Mouse (Mus musculus): ENCODE data around the gene Igsf11. TPM values are rescaled to one million over a fixed set of nuclear protein-coding genes. Genes with fewer than 3 reads are reported as not detected.
A peak's percentile ranks its signal among the peaks of the same experiment; 100 is the strongest.

Igsf11 gene
- polyA plus RNA-seq, 1 experiment from 2014 or later: 1.6 TPM

GRCm38 (mm10) chr16:38943706-38944550, 51.5 kb downstream of the Igsf11 start:
- no peak overlapping the region for H3K9ac ChIP-seq (replicated peaks; ENCODE audit: low read depth, low read length)
- WGBS: 38% methylated on average over 5 of the region's 5 CpGs
- H3K9me3 ChIP-seq (ENCODE audit: control insufficient read depth, low read depth, low read length): no peaks in the 10 kb centered on the region
- H3K4me2 ChIP-seq (replicated peaks; ENCODE audit: low read depth, low read length): no peak overlapping the region
- H3K36me3 ChIP-seq (ENCODE audit: control insufficient read depth, insufficient read depth, low read length): no peaks in the 10 kb centered on the region
- no peaks in the 10 kb centered on the region for H3K27me3 ChIP-seq (ENCODE audit: control insufficient read depth, insufficient read depth, low read length)
- no peak for ATAC-seq (ENCODE audit: insufficient number of reproducible peaks, insufficient read depth, low FRiP score, low read depth)
- H3K4me3 ChIP-seq (ENCODE audit: low read depth, low read length): no peak overlapping the region
- no peak overlapping the region for H3K27ac ChIP-seq (ENCODE audit: low read length)
- H3K4me1 ChIP-seq (ENCODE audit: control insufficient read depth, insufficient read depth, low read length): no peaks in the 10 kb centered on the region

DNA sequence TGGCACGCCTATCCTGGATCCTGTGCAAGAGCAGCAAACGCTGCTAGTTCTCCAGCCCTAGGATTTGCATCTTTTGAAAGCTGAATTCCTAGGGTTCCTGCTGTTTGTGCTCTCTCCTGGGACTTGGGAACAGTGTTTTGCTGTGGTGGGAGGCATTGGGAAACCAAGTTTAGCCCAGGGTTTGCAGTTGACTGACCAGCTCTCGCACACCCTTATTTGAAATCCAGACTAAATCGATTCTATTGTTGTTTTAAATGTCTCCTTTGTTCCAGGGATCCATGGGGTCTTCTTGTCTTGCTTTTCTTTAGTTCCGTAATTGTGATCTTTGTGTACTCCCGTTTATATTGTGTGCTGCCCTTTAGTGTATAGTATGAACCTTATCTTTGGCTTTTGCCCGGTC, 52.6 kb downstream of the Igsf11 start:
- no peak overlapping the region for H3K4me2 ChIP-seq (replicated peaks; ENCODE audit: low read depth, low read length)
- WGBS: 75% methylated on average over 7 of the region's 7 CpGs
- no peaks in the 10 kb centered on the region for H3K4me1 ChIP-seq (ENCODE audit: control insufficient read depth, insufficient read depth, low read length)
- no peak overlapping the region for H3K4me3 ChIP-seq (ENCODE audit: low read depth, low read length)
- no peaks in the 10 kb centered on the region for H3K36me3 ChIP-seq (ENCODE audit: control insufficient read depth, insufficient read depth, low read length)
- no peak for ATAC-seq (ENCODE audit: insufficient number of reproducible peaks, insufficient read depth, low FRiP score, low read depth)
- no peaks in the 10 kb centered on the region for H3K9me3 ChIP-seq (ENCODE audit: control insufficient read depth, low read depth, low read length)
- no peaks in the 10 kb centered on the region for H3K27me3 ChIP-seq (ENCODE audit: control insufficient read depth, insufficient read depth, low read length)
- H3K27ac ChIP-seq (ENCODE audit: low read length): no peak overlapping the region
- H3K9ac ChIP-seq (replicated peaks; ENCODE audit: low read depth, low read length): no peak overlapping the region

DNA sequence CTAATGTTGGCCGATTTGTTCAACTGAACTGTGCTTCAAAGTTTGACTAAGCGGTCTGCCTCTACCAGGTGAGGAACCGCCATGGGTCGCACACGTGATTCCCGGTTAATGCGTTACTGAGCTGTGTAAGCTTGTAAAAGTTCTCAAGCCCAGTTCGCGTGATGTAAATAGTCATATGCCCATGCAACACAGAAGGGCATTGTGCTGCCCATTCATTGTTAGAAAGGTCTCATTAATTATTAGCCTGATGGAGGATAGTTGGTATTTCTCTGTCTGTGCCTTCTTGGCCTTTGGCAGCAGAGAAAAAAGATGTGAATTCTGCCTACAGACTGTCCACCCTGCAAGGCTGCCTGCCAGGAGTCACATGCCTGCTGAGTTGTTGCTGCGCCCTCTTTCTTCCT, 53.1 kb downstream of the Igsf11 start:
- no peak overlapping the region for H3K9ac ChIP-seq (replicated peaks; ENCODE audit: low read depth, low read length)
- no peaks in the 10 kb centered on the region for H3K4me1 ChIP-seq (ENCODE audit: control insufficient read depth, insufficient read depth, low read length)
- H3K27ac ChIP-seq (ENCODE audit: low read length): no peak overlapping the region
- H3K4me3 ChIP-seq (ENCODE audit: low read depth, low read length): no peak overlapping the region
- 73% methylated on average over 10 of the region's 10 CpGs for WGBS
- H3K4me2 ChIP-seq (replicated peaks; ENCODE audit: low read depth, low read length): no peak overlapping the region
- H3K9me3 ChIP-seq (ENCODE audit: control insufficient read depth, low read depth, low read length): no peaks in the 10 kb centered on the region
- peak; percentile 56; the same call in 1 of the 2 replicates for ATAC-seq (ENCODE audit: insufficient number of reproducible peaks, insufficient read depth, low FRiP score, low read depth)
- H3K27me3 ChIP-seq (ENCODE audit: control insufficient read depth, insufficient read depth, low read length): no peaks in the 10 kb centered on the region
- H3K36me3 ChIP-seq (ENCODE audit: control insufficient read depth, insufficient read depth, low read length): no peaks in the 10 kb centered on the region

DNA sequence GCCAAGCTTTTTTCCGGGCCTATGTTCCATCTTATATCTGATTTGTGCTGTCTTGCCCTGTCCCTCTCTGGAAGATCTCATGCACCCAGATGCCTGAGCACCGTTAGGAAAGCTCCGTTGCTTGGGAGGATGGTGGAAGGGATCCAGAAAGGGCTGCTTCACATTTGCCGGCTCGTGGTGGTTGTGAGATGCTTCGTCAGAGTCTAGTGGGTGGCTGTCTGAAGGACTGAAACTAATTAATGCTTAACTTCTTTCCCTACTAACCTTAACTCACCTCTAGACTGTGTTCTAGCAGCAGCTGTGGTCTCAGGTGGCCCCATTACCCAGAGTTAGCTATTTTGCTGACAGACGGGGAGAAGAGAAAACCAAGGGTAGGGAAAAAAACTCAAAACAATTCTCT, 54.0 kb downstream of the Igsf11 start:
- Histone ChIP-seq H3K9me3 (ENCODE audit: control insufficient read depth, low read depth, low read length) (no peaks in the 10 kb centered on the region), H3K9ac (replicated peaks; ENCODE audit: low read depth, low read length) (no peak overlapping the region), H3K4me2 (replicated peaks; ENCODE audit: low read depth, low read length) (no peak overlapping the region), H3K27me3 (ENCODE audit: control insufficient read depth, insufficient read depth, low read length) (no peaks in the 10 kb centered on the region), H3K36me3 (ENCODE audit: control insufficient read depth, insufficient read depth, low read length) (no peaks in the 10 kb centered on the region), H3K4me1 (ENCODE audit: control insufficient read depth, insufficient read depth, low read length) (no peaks in the 10 kb centered on the region), H3K4me3 (ENCODE audit: low read depth, low read length) (no peak overlapping the region), H3K27ac (ENCODE audit: low read length) (no peak overlapping the region)
- WGBS: 55% methylated on average over 7 of the region's 7 CpGs
- ATAC-seq (ENCODE audit: insufficient number of reproducible peaks, insufficient read depth, low FRiP score, low read depth): no peak

DNA sequence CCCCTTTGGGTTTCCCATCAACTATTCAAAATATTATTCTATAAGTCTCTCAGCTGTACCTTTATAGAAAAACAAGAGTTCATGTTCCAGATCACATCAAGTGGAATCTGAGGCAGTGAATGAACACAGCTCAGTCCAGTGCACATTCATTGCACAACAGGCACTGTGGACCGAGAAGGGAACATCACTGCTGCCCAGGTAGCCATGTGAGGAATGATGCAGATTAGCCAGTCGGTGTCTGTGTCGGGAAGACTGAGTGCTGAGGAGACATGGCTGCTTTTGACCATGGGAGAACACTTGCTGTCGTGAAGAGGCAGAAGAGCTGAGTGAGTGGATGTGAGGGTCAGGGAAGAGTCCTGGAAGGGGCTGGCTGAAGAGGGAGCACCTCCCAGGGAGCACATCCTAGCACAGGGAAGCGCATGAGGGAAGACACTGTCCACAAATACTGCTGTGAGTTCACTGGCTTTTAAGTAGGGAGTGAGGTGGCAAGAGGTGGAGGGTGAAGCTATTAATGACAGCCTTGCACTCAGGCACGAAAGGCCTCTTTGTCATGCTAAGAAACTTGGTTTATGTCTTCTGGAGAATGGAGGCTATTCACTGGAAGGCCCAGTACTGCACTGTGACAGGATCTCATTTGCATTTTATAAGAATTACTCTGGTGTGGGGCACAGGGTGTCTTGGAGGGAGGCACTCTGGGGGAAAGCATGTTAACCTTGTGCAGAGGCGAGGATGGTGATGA, 54.8 kb downstream of the Igsf11 start:
- Histone ChIP-seq H3K36me3 (ENCODE audit: control insufficient read depth, insufficient read depth, low read length) (no peaks in the 10 kb centered on the region), H3K4me2 (replicated peaks; ENCODE audit: low read depth, low read length) (no peak overlapping the region), H3K4me3 (ENCODE audit: low read depth, low read length) (no peak overlapping the region), H3K27ac (ENCODE audit: low read length) (no peak overlapping the region), H3K4me1 (ENCODE audit: control insufficient read depth, insufficient read depth, low read length) (no peaks in the 10 kb centered on the region), H3K27me3 (ENCODE audit: control insufficient read depth, insufficient read depth, low read length) (no peaks in the 10 kb centered on the region), H3K9me3 (ENCODE audit: control insufficient read depth, low read depth, low read length) (no peaks in the 10 kb centered on the region), H3K9ac (replicated peaks; ENCODE audit: low read depth, low read length) (no peak overlapping the region)
- ATAC-seq (ENCODE audit: insufficient number of reproducible peaks, insufficient read depth, low FRiP score, low read depth): no peak
- WGBS: 83% methylated on average over 7 of the region's 7 CpGs

GRCm38 (mm10) chr16:38948441-38948840, 56.0 kb downstream of the Igsf11 start:
- H3K36me3 ChIP-seq (ENCODE audit: control insufficient read depth, insufficient read depth, low read length): no peaks in the 10 kb centered on the region
- ATAC-seq (ENCODE audit: insufficient number of reproducible peaks, insufficient read depth, low FRiP score, low read depth): no peak
- H3K27ac ChIP-seq (ENCODE audit: low read length): no peak overlapping the region
- no peaks in the 10 kb centered on the region for H3K9me3 ChIP-seq (ENCODE audit: control insufficient read depth, low read depth, low read length)
- no peak overlapping the region for H3K4me2 ChIP-seq (replicated peaks; ENCODE audit: low read depth, low read length)
- no peak overlapping the region for H3K9ac ChIP-seq (replicated peaks; ENCODE audit: low read depth, low read length)
- no peaks in the 10 kb centered on the region for H3K27me3 ChIP-seq (ENCODE audit: control insufficient read depth, insufficient read depth, low read length)
- 71% methylated on average over 5 of the region's 5 CpGs for WGBS
- no peak overlapping the region for H3K4me3 ChIP-seq (ENCODE audit: low read depth, low read length)
- H3K4me1 ChIP-seq (ENCODE audit: control insufficient read depth, insufficient read depth, low read length): no peaks in the 10 kb centered on the region

DNA sequence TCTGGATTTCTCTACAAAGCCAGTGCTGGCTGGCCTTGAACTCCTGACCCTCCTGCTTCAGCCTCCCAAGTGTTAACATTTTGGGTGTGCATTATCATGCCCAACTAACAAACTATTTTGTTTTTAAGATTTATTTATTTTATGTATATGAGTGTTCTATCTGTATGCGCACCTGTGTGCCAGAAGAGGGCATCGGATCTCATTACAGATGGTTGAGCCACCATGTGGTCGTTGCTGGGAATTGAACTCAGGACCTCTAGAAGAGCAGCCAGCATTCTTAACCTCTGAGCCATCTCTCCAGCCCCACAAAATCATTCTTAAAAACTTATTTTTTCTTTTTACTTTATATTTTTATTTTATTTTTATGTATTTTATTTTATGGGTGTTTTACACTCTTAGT, 60.4 kb downstream of the Igsf11 start:
- ATAC-seq (ENCODE audit: insufficient number of reproducible peaks, insufficient read depth, low FRiP score, low read depth): no peak
- Histone ChIP-seq H3K4me2 (replicated peaks; ENCODE audit: low read depth, low read length) (no peak overlapping the region), H3K27ac (ENCODE audit: low read length) (no peak overlapping the region), H3K4me3 (ENCODE audit: low read depth, low read length) (no peak overlapping the region), H3K4me1 (ENCODE audit: control insufficient read depth, insufficient read depth, low read length) (no peaks in the 10 kb centered on the region), H3K27me3 (ENCODE audit: control insufficient read depth, insufficient read depth, low read length) (no peaks in the 10 kb centered on the region), H3K9ac (replicated peaks; ENCODE audit: low read depth, low read length) (no peak overlapping the region), H3K9me3 (ENCODE audit: control insufficient read depth, low read depth, low read length) (no peaks in the 10 kb centered on the region), H3K36me3 (ENCODE audit: control insufficient read depth, insufficient read depth, low read length) (no peaks in the 10 kb centered on the region)
- 96% methylated on average over 3 of the region's 3 CpGs for WGBS

DNA sequence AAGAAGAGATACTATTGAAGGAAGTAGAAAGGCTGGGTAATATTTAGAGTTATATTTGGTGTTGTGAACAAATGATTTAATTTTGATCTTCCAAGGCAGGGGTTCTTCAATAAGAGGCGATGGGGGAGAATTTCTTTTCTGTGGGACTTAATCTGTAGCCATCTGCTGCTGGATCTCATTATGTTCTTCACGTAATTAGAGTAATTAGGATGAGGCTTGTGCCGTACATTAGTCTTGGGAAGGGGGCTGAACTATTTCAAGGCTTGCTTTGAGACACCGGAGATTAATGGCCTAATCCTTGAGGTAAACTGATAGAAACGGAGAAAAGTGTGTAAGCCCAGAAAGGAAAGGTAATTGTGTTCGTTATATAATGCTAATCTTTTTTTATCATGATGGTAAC, 61.4 kb downstream of the Igsf11 start:
- Histone ChIP-seq H3K4me2 (replicated peaks; ENCODE audit: low read depth, low read length) (no peak overlapping the region), H3K27me3 (ENCODE audit: control insufficient read depth, insufficient read depth, low read length) (no peaks in the 10 kb centered on the region), H3K4me3 (ENCODE audit: low read depth, low read length) (no peak overlapping the region), H3K27ac (ENCODE audit: low read length) (no peak overlapping the region), H3K4me1 (ENCODE audit: control insufficient read depth, insufficient read depth, low read length) (no peaks in the 10 kb centered on the region), H3K9ac (replicated peaks; ENCODE audit: low read depth, low read length) (no peak overlapping the region), H3K9me3 (ENCODE audit: control insufficient read depth, low read depth, low read length) (no peaks in the 10 kb centered on the region), H3K36me3 (ENCODE audit: control insufficient read depth, insufficient read depth, low read length) (no peaks in the 10 kb centered on the region)
- 78% methylated on average over 6 of the region's 6 CpGs for WGBS
- no peak for ATAC-seq (ENCODE audit: insufficient number of reproducible peaks, insufficient read depth, low FRiP score, low read depth)
